In the genomic region with DNA sequence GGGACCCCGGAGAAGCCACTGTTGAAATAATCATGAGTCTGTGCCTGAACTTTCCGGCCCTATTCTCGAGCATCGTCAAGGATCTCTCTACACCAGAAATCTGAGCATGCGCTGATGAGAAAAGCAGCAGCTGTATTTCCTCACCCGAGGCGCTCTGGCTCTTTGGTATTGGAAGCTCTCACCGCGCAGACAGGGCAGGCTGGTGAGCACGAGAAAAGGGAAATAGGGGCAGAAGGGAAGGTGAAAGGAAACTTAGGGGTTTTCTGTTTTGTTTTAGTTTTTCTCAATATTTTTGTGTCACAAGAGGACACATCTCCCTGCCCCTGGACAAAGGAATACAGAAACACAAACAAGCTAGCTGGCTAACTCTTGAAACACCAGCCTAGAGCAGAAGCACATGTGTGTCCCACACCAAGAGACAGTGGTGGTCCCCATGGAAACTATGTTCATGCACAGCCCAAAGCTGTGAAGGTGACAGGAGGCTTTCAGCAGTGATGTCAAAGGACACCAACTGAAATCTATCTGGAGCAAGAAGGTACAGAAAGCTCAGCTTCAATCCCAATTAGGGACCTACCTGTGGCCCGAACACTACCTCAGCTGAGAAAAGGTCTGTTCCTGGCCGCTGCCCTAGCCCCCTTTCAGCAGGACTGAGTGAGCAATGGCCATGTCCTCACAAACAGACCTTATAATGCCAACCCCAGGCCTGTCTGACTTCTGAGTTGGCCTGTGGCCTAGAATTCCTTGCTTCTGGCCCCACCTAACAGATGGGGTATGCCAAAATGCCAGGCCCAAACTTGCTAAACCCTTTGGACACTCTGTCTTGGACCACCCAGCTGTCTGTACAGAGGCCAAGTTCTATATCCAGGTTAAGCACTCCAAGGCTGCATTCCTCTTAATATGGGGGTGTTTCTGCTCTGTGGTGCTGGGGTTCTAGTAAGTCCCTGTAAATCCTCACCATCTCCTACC, we compare ENCODE assay signal across 8 mouse cellular contexts.
DNase-seq lines count a peak whose midpoint lies in the region; ATAC-seq lines count a peak whose summit lies in the region.
"Had no signal": no experiment of that assay in that cellular context is flagged by ENCODE, and none has a peak within 500 bp of the region (broad histone marks: within the 10 kb centered on the region; RNA-seq: fewer than 3 reads in every experiment).

No protein-coding gene starts in this region.

- no peaks in the 10 kb centered on the region for H3K4me1 ChIP-seq in embryonic facial prominence, embryonic 11.5 days (ENCODE audit: control insufficient read depth, insufficient read depth, low read length)
- peaks cover 68% of the 10 kb centered on the region for H3K4me1 ChIP-seq in heart, embryonic 15.5 days (replicated peaks)
- H3K4me1 ChIP-seq in midbrain, embryonic 13.5 days (replicated peaks), result peaks cover 25% of the 10 kb centered on the region

- H3K27ac ChIP-seq in embryonic facial prominence, embryonic 11.5 days (replicated peaks; ENCODE audit: low read depth, low read length), result no peak overlapping the region
- H3K27ac ChIP-seq in heart, embryonic 15.5 days, result peak overlapping the region; percentile 82
- H3K27ac ChIP-seq in midbrain, embryonic 13.5 days, result 0 out of 2 replicates have a peak overlapping the region, but pooled peaks have one; percentile 19

- DNase-seq in right cerebral cortex, postnatal 4 days, result peak; percentile 10
- DNase-seq in right cerebral cortex, postnatal 14 days, result no peak
- peak; percentile 48 for DNase-seq in embryonic facial prominence, embryonic 11.5 days (ENCODE audit: low spot score)
- peak; percentile 68 to 73 for DNase-seq in kidney, postnatal 4 days

- no peak overlapping the region for H3K4me3 ChIP-seq in embryonic facial prominence, embryonic 11.5 days (ENCODE audit: low read depth, low read length)
- H3K4me3 ChIP-seq in heart, embryonic 15.5 days, result peak overlapping the region; percentile 24
- H3K4me3 ChIP-seq in midbrain, embryonic 13.5 days (replicated peaks), result no peak overlapping the region
- H3K4me3 ChIP-seq: erythroblast, embryonic 14.5 days had no signal

- no peak; the same call in 1 of the 2 replicates for ATAC-seq in embryonic facial prominence, embryonic 11.5 days (replicated peaks; ENCODE audit: insufficient number of reproducible peaks, low FRiP score, low TSS enrichment, low read depth)
- peak; percentile 70 for ATAC-seq in heart, embryonic 15.5 days (replicated peaks; ENCODE audit: insufficient number of reproducible peaks, insufficient read depth, low FRiP score, low read depth)
- peak; percentile 39 for ATAC-seq in midbrain, embryonic 13.5 days
- no peak for ATAC-seq in erythroid progenitor cell, adult 5-6 weeks (replicated peaks; ENCODE audit: low FRiP score, poor library complexity, severe bottlenecking)

- no peaks in the 10 kb centered on the region for H3K36me3 ChIP-seq in embryonic facial prominence, embryonic 11.5 days (replicated peaks; ENCODE audit: control insufficient read depth, insufficient read depth, low read depth, low read length)
- no peaks in the 10 kb centered on the region for H3K36me3 ChIP-seq in heart, embryonic 15.5 days
- no peaks in the 10 kb centered on the region for H3K36me3 ChIP-seq in midbrain, embryonic 13.5 days

- no peak overlapping the region for H3K9ac ChIP-seq in embryonic facial prominence, embryonic 11.5 days (replicated peaks; ENCODE audit: low read length)
- no peak overlapping the region for H3K9ac ChIP-seq in heart, embryonic 15.5 days
- no peak overlapping the region for H3K9ac ChIP-seq in midbrain, embryonic 13.5 days (replicated peaks)

- H3K27me3 ChIP-seq in embryonic facial prominence, embryonic 11.5 days (ENCODE audit: control insufficient read depth, insufficient read depth, low read length), result no peaks in the 10 kb centered on the region
- H3K27me3 ChIP-seq in heart, embryonic 15.5 days, result no peaks in the 10 kb centered on the region
- no peaks in the 10 kb centered on the region for H3K27me3 ChIP-seq in midbrain, embryonic 13.5 days

- WGBS in embryonic facial prominence, embryonic 11.5 days, result 56% methylated on average over 12 of the region's 12 CpGs
- 11% methylated on average over 12 of the region's 12 CpGs for whole genome bisulfite sequencing in heart, embryonic 15.5 days
- WGBS in midbrain, embryonic 13.5 days, result 56% methylated on average over 12 of the region's 12 CpGs

- H3K4me2 ChIP-seq in embryonic facial prominence, embryonic 11.5 days (ENCODE audit: low read depth, low read length), result no peak overlapping the region
- peak overlapping the region; percentile 51 for H3K4me2 ChIP-seq in heart, embryonic 15.5 days
- H3K4me2 ChIP-seq in midbrain, embryonic 13.5 days (replicated peaks), result peak overlapping the region; percentile 33

- H3K9me3 ChIP-seq in embryonic facial prominence, embryonic 11.5 days (replicated peaks; ENCODE audit: control insufficient read depth, low read length), result no peaks in the 10 kb centered on the region
- H3K9me3 ChIP-seq in heart, embryonic 15.5 days (replicated peaks), result no peaks in the 10 kb centered on the region
- no peaks in the 10 kb centered on the region for H3K9me3 ChIP-seq in midbrain, embryonic 13.5 days

Comparison
In these comparisons a context has a peak if more than half of its experiments do, and no peak if none do; other contexts are left out.
1. ATAC-seq: peak in heart, embryonic 15.5 days (single experiment) and midbrain, embryonic 13.5 days (single experiment); none in embryonic facial prominence, embryonic 11.5 days (single experiment) and erythroid progenitor cell, adult 5-6 weeks (single experiment).